ENCODE assay signal across 1 mouse cellular context in the genomic region with DNA sequence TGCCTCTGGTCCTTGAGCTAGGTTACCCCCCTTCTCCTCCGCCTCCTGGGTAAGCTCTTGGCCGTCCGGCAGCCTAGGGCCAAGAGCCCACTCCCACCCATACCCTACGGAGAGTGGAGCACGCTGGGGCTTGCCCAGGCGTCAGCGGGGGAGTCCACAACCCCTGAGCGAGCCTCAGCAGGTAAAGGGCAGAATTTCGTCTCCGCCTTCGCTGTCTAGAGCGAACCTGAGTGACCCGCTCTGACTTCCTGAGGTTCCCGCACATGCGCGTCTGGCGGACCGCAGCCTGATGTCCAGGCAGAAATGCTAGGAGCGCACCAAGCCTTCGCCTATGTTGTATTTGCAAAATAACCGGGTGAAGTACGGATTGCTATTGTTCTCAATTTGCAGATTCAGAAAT.
TF ChIP-seq lines count a peak whose summit lies in the region.

No protein-coding gene starts in this region.

TF ChIP-seq in CH12.LX, 34 proteins besides CTCF, POLR2A, EP300 and RAD21 (continued from another document):
- TF ChIP-seq SMC3 (IDR thresholded peaks at IDR 0.05; ENCODE audit: low read depth, low read length) (no peak), ZC3H11A (IDR thresholded peaks at IDR 0.05; ENCODE audit: low read depth, low read length) (no peak), JUN (IDR thresholded peaks at IDR 0.05; ENCODE audit: insufficient read depth, low read depth, low read length) (no peak), ETS1 (conservative IDR thresholded peaks at IDR 0.05; ENCODE audit: low read depth, low read length) (no peak), CHD1 (IDR thresholded peaks at IDR 0.05; ENCODE audit: low read depth, low read length) (0 out of 2 replicates have a peak, but pooled peaks have one; percentile 63), TCF12 (IDR thresholded peaks at IDR 0.05; ENCODE audit: low read depth, low read length) (0 out of 2 replicates have a peak, but pooled peaks have one; percentile 46), BHLHE40 (IDR thresholded peaks at IDR 0.05; ENCODE audit: low read depth, low read length) (0 out of 2 replicates have a peak, but pooled peaks have one; percentile 24), IRF4 (IDR thresholded peaks at IDR 0.05; ENCODE audit: low read depth, low read length) (no peak), NRF1 (IDR thresholded peaks at IDR 0.05; ENCODE audit: low read depth, low read length) (peak; percentile 88), UBTF (IDR thresholded peaks at IDR 0.05; ENCODE audit: low read depth, low read length) (no peak), ZKSCAN1 (IDR thresholded peaks at IDR 0.05; ENCODE audit: borderline replicate concordance, low read depth, low read length) (no peak)
